Mouse (Mus musculus) kidney, postnatal 0 days (tissue): Measurements from ENCODE around the gene Mob3b. TPM values are rescaled to one million over a fixed set of nuclear protein-coding genes. Genes with fewer than 3 reads are reported as not detected.

Experiments
- ATAC-seq: fragments of 200-750 bp; cut with Nextera tagmentation; replicated peaks from 2 replicates; pipeline ENCODE4 v1.8.0; 2017; ENCODE audit warnings: low read depth, moderate number of reproducible peaks, moderate TSS enrichment, moderate library complexity; ENCODE audit not compliant: low FRiP score
- DNase-seq: peaks from one replicate; pipeline ENCODE4 v3.0.0-alpha.2; 2016; ENCODE audit warnings: low spot score
- H3K27ac ChIP-seq: fragments of 300-500 bp; sonication (generic); 2 replicates; pipeline ENCODE4 v1.5.1; 2014; ENCODE audit warnings: mild to moderate bottlenecking
- H3K27me3 ChIP-seq: fragments of 300-500 bp; sonication (generic); 2 replicates; pipeline ENCODE4 v1.6.1; 2014; ENCODE audit warnings: low read length, mixed read lengths; ENCODE audit not compliant: insufficient read depth
- H3K36me3 ChIP-seq: fragments of 300-500 bp; sonication (generic); 2 replicates; pipeline ENCODE4 v1.6.1; 2014; ENCODE audit warnings: low read length, mixed read lengths; ENCODE audit not compliant: insufficient read depth
- H3K4me1 ChIP-seq: fragments of 300-500 bp; sonication (generic); replicated peaks from 2 replicates; pipeline ENCODE4 v1.6.1; 2014; ENCODE audit warnings: antibody characterized with exemption, low read length, mixed read lengths; ENCODE audit not compliant: insufficient read depth
- H3K4me2 ChIP-seq: fragments of 300-500 bp; sonication (generic); 2 replicates; pipeline ENCODE4 v1.6.1; 2014; ENCODE audit warnings: mild to moderate bottlenecking, low read length, moderate library complexity, mixed read lengths
- H3K4me3 ChIP-seq: fragments of 300-500 bp; sonication (generic); replicated peaks from 2 replicates; pipeline ENCODE4 v1.5.1; 2014; ENCODE audit warnings: low read depth, low read length
- H3K9ac ChIP-seq: fragments of 300-500 bp; sonication (generic); 2 replicates; pipeline ENCODE4 v1.6.1; 2014; ENCODE audit warnings: low read depth, low read length
- H3K9me3 ChIP-seq: fragments of 300-500 bp; sonication (generic); replicated peaks from 2 replicates; pipeline ENCODE4 v1.6.1; 2016; ENCODE audit warnings: low read length, inconsistent platforms, mixed read lengths
- CTCF ChIP-seq: IDR thresholded peaks from 2 replicates; pipeline ENCODE4 v1.5.1; 2016; ENCODE audit warnings: antibody characterized with exemption, low read depth, mild to moderate bottlenecking, moderate library complexity
- WGBS: fragments of 180-500 bp; shearing (Covaris S2); extraction: QIAGEN DNeasy Blood & Tissue Kit; methylation state at CpG from one replicate; pipeline ENCODE4 v1.1.7; 2014; 5-methylcytosine and 5-hydroxymethylcytosine counted together
- polyA plus RNA-seq: library from polyadenylated mRNA; unstranded; fragments of >200 nt; fragmentation: Nextera tagmentation; extraction: Ambion mirVana; gene quantifications from 2 replicates; pipeline ENCODE4 v1.2.1, GENCODE M21; 2015

The Mob3b gene
- polyA plus RNA-seq, 1 experiment from 2014 or later = 13.1 TPM

DNA sequence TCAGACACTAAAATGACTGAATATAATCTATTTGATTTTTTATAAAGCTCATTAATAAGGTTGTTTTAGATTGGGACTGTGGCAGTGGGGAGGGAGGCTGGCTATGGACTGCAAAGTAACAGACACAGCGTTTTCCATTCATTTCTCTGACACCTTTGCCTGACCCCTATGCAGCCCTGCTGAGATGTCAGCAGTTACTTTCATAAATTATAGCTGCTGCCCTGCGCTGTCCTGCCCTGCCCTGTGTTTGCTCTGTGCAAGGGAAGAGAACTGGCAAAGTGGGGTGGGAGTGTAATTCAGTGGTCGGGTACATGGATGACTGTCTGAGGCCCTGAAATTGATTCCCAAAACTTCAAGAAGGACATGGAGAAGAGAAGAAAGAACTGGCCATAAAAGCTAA is 3.2 kb downstream of the Mob3b start:
- no peak for ATAC-seq
- no peak for DNase-seq
- H3K27ac ChIP-seq = no peak overlapping the region
- no peak for TF ChIP-seq CTCF
- WGBS = 39% methylated on average over 3 of the region's 3 CpGs
- no peaks in the 10 kb centered on the region for H3K36me3 ChIP-seq
- H3K27me3 ChIP-seq = no peaks in the 10 kb centered on the region
- no peak overlapping the region for H3K9ac ChIP-seq
- H3K4me1 ChIP-seq = no peaks in the 10 kb centered on the region; the same call in 1 of the 2 replicates
- no peak overlapping the region for H3K4me2 ChIP-seq
- H3K9me3 ChIP-seq = no peaks in the 10 kb centered on the region
- no peak overlapping the region for H3K4me3 ChIP-seq

- 81% methylated on average over 4 of the region's 4 CpGs for WGBS
- no peak for TF ChIP-seq CTCF
- no peak for ATAC-seq
- Histone ChIP-seq H3K9me3 (no peaks in the 10 kb centered on the region), H3K4me1 (no peaks in the 10 kb centered on the region; the same call in 1 of the 2 replicates), H3K9ac (no peak within 1 kb of the TSS), H3K4me2 (no peak within 1 kb of the TSS), H3K4me3 (no peak within 1 kb of the TSS), H3K27me3 (no peaks in the 10 kb centered on the region), H3K27ac (no peak within 1 kb of the TSS), H3K36me3 (no peaks in the 10 kb centered on the region)
- no peak for DNase-seq
Observed at GRCm38 (mm10) chr4:35151756-35152155, 5.5 kb downstream of the Mob3b start, which contains the start of gene Ifnk. Ifnk (plus strand) TSS chr4:35152056.

DNA sequence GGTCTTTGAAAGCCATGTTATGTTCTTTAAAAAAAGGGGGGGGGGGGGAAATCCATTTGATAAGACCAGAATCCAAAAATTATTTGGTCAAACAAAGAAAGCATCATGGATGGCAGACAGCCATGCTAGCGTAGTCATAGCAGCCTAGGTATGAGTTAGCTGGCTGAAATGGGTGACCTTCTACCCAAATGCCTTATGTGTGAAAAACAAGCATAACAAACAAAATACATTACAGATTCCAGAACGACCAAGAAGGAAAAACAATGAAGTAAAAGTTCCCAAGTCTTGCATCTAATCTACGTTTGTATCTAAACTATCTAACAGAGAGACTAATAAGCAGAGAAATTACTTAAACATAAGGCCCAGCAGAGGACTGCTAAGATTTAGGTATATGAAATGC is 6.6 kb downstream of the Mob3b start:
- Histone ChIP-seq H3K27me3 (no peaks in the 10 kb centered on the region), H3K4me2 (no peak overlapping the region), H3K4me3 (no peak overlapping the region), H3K4me1 (no peaks in the 10 kb centered on the region; the same call in 1 of the 2 replicates), H3K27ac (no peak overlapping the region), H3K9me3 (no peaks in the 10 kb centered on the region), H3K36me3 (no peaks in the 10 kb centered on the region), H3K9ac (no peak overlapping the region)
- ATAC-seq (no peak), DNase-seq (no peak)
- WGBS = 85% methylated on average over 3 of the region's 3 CpGs
- no peak for TF ChIP-seq CTCF

- no peaks in the 10 kb centered on the region for H3K36me3 ChIP-seq
- TF ChIP-seq CTCF = no peak
- H3K4me3 ChIP-seq = no peak overlapping the region
- no peaks in the 10 kb centered on the region for H3K27me3 ChIP-seq
- H3K27ac ChIP-seq = no peak overlapping the region
- DNase-seq (no peak), ATAC-seq (no peak)
- no peaks in the 10 kb centered on the region for H3K4me1 ChIP-seq
- 80% methylated on average over 4 of the region's 4 CpGs for WGBS
- no peak overlapping the region for H3K9ac ChIP-seq
- no peak overlapping the region for H3K4me2 ChIP-seq
- H3K9me3 ChIP-seq = no peaks in the 10 kb centered on the region
Observed at GRCm38 (mm10) chr4:35148326-35148725, 9.0 kb downstream of the Mob3b start.

DNA sequence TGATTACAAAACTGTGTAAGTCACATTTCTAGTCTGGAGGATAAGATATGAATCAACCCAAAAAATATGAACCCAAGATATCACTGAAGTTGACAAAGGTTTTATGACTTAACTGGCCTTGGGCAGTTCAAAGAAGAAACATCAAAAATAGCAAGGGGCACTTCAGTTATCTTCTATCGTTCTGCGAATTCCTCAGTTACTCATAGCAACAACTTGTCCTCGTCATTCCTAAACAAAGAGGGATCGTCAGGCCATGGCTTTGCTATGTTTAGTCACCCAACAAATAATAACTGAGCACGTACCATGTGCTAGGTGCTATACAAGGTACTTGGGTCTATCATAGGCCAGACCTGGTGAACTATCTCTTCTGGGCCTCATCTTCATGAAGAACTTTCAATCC is 10.7 kb downstream of the Mob3b start:
- ATAC-seq (no peak), DNase-seq (no peak)
- WGBS = 88% methylated on average over 5 of the region's 5 CpGs
- H3K36me3 ChIP-seq = no peaks in the 10 kb centered on the region
- no peaks in the 10 kb centered on the region for H3K9me3 ChIP-seq
- TF ChIP-seq CTCF = no peak
- no peaks in the 10 kb centered on the region for H3K27me3 ChIP-seq
- H3K4me3 ChIP-seq = no peak overlapping the region
- H3K4me2 ChIP-seq = no peak overlapping the region
- no peaks in the 10 kb centered on the region for H3K4me1 ChIP-seq
- no peak overlapping the region for H3K27ac ChIP-seq
- H3K9ac ChIP-seq = no peak overlapping the region

DNA sequence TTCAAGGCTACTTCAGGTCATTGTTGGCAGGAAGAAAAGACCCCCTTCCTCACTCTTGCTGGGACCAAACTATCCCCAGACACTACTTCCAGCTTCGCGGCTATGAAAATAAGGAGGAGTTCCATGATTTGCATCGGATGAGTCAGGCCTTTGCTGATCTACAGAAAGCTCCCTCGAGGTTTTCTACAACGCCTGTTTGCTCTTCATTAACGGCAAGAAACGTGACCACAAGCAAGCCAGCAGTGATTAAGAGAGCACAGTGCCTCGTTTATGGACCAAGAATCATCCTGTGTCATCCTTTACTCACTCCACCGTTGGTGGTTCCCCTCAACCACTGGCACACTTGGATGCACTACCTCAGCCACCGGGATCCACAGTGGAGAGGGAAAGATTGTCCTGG is 11.6 kb downstream of the Mob3b start:
- TF ChIP-seq CTCF = no peak
- no peak for DNase-seq

DNA sequence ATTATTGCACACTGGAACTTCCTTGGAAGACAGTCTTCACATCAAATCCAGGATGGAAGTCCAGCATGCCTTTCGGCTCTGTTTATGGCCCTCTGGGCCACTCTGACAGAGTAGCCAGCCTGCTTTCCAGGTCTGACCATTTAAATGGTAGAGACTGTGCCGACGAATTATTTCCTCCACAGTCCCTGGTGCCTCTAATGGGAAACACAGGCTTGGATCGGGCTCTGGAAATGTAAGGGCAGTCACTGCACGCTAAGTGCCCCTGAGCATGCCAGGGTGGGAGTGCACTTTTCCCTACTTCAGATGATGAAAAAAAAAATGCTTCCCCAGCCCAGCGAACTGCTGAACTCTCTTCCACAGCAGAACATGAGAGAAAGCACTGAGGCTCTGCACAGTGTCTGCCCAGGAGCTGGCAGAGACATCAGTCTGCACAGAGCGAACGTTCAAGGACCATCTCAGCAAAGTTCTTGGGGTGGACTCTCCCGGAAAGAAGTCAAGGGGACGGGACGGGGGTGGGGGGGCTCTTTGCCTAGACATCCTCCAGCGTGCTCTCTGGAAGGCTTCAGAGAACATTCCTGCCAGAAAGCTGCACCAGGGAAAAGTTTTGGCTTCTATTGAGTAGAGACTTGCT is 13.7 kb downstream of the Mob3b start:
- no peak overlapping the region for H3K9ac ChIP-seq
- DNase-seq (no peak), ATAC-seq (no peak)
- H3K27ac ChIP-seq = no peak overlapping the region
- WGBS = 55% methylated on average over 12 of the region's 12 CpGs
- H3K4me2 ChIP-seq = no peak overlapping the region
- H3K4me1 ChIP-seq = no peaks in the 10 kb centered on the region
- no peaks in the 10 kb centered on the region for H3K9me3 ChIP-seq
- H3K27me3 ChIP-seq = no peaks in the 10 kb centered on the region
- no peaks in the 10 kb centered on the region for H3K36me3 ChIP-seq
- no peak overlapping the region for H3K4me3 ChIP-seq
- TF ChIP-seq CTCF = no peak

More for the DNA sequence above, 11.6 kb downstream of the Mob3b start:
- H3K4me3 ChIP-seq = no peak overlapping the region
- no peak for ATAC-seq
- no peaks in the 10 kb centered on the region for H3K36me3 ChIP-seq
- H3K9ac ChIP-seq = no peak overlapping the region
- 88% methylated on average over 10 of the region's 10 CpGs for WGBS
- H3K9me3 ChIP-seq = no peaks in the 10 kb centered on the region
- H3K4me1 ChIP-seq = no peaks in the 10 kb centered on the region
- no peak overlapping the region for H3K4me2 ChIP-seq
- no peak overlapping the region for H3K27ac ChIP-seq
- no peaks in the 10 kb centered on the region for H3K27me3 ChIP-seq
